Mouse (Mus musculus): ENCODE measurements at regions not wholly inside any gene's neighbourhood (a gene's known extent, or its start where the extent isn't known, plus 50 kb on each side); places are given as distances from the start of the nearest gene placed in this dataset.
A peak's percentile ranks its signal among the peaks of the same experiment; 100 is the strongest.

DNA sequence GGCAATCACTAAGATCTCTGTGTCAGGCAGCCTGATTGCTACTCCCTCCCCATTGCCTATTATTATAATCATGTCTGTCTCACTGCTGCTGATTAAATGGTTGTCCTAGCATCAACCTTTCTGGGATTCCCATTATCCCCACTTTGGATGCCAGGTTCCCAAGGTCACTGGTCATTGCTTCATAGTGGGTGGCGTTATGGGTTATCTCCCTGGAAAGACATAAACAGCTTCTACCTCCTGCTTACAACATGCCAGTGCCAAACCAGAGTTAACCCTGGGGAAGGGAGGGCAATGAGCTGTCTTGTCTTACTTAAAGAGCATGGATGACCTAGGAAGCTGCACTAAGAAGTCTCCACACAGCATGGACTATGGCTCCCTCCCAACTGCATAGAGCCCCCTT lies 136.9 kb downstream of the Uaca start:
- DNase-seq (ENCODE audit: low read depth, low spot score) = no peak
- POLR2A ChIA-PET = no interaction called here
- in situ Hi-C loops (cut with MboI; ENCODE audit: low pct_unique_long_range_greater_than_20kb) = no loop called here
- CTCF ChIA-PET = no interaction called here
- no peaks in the 10 kb centered on the region for H3K27me3 ChIP-seq
- ATAC-seq = no peak
- TF ChIP-seq CTCF (IDR thresholded peaks at IDR 0.05) = no peak

DNA sequence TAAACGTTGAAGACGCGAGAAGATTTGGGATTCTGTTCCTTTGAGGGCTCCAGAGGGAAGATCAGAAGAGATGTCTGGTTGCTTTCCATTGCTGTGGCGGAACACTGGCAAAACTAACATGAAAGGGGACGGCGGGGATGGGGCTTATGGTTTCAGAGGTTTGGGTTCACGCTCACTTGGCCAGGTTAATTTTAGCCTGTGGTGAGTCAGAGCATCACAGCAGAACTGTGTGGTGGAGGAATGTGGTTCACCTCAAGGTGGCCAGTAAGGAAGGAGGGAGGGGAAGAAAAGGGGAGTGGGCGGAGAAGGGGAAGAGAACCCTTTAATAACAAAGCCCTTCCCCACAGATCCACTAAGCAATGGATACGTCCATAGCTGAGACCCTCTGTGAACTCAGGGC lies 142.6 kb downstream of the Uaca start:
- no peak for DNase-seq (ENCODE audit: low read depth, low spot score)
- no peak for ATAC-seq
- no peak for TF ChIP-seq CTCF (IDR thresholded peaks at IDR 0.05)
- in situ Hi-C loops (cut with MboI; ENCODE audit: low pct_unique_long_range_greater_than_20kb) = no loop called here
- CTCF ChIA-PET = interaction anchor here (0.8 to 1.3 kb wide), 2 partner anchors 9 to 40 kb away, joined by 3 read pairs; no protein-coding TSS in a partner anchor
- no peaks in the 10 kb centered on the region for H3K27me3 ChIP-seq
- POLR2A ChIA-PET = no interaction called here

DNA sequence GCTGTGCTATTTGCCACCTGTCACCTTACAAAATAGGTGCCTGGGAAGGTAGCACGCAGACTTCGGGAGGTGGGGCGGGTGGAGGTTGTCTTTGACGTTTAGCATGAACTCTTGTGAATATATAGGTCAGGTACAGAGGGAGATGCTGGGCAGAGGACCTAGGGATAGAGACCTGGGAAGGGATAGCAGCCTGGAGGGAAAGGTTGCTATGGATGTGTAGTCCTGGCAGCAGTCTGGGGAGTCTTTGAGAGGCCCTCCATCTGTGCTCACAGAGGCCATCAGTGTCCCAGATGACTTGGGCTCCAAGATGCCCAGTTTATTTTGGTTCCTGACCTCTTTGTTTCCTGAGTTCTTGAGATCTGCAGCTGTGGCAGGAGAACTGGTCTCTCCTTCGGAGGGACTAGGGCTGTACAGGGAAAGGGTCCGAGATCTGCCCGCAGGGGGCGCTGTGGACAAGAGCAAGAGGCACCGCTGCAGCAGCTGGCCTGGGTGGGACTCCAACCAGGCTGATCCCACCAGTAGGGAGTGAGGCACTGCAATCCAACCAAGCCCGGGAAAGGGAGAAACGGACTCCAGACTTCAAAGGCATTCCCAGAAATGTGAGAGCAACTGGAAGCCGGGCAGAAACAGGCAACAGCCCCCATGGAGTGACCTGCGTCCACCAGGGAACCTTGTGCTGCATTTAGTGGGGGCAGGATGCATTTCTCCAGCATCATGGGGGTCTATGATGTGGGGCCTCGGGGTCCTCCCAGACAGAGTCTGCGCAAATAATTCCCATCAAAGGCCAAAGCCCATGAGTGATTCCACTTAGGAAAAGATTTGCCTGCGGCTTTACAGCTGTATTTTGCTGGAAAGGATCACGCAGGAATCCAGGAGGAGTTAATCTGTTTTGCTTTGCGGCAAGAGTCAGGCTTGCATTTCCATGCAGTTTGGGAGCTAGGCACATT lies 145.8 kb downstream of the Uaca start:
- ATAC-seq (no peak), DNase-seq (ENCODE audit: low read depth, low spot score) (no peak)
- no peaks in the 10 kb centered on the region for H3K27me3 ChIP-seq
- POLR2A ChIA-PET = interaction anchor here (1.1 kb wide), 1 partner anchor 10 kb away, joined by 4 read pairs; no protein-coding TSS in a partner anchor
- TF ChIP-seq CTCF (IDR thresholded peaks at IDR 0.05) = peak; percentile 63
- CTCF ChIA-PET = interaction anchor here (1.7 kb wide), 1 partner anchor 8 kb away, joined by 5 read pairs; no protein-coding TSS in a partner anchor
- in situ Hi-C loops (cut with MboI; ENCODE audit: low pct_unique_long_range_greater_than_20kb) = no loop called here

DNA sequence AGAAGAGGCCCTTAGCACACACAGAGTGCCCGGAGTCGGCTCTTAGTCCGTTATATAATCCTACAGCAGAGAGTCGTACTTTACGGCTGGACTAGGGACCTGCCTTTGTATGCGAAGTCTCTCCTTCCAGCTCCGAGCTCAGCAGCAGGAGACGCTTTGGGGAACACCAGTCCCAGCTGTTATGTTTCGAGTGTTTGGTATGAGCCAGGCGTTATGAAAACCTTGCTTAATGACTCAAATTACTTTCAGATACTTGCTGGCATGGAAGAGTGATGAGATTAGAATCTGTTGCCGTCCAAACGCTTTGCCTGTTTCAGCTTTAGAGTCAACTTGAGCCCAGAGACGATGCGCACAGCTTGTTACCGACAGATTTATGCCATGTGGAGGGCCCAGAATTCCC lies 153.0 kb downstream of the Uaca start:
- in situ Hi-C loops (cut with MboI; ENCODE audit: low pct_unique_long_range_greater_than_20kb) = no loop called here
- ChIA-PET CTCF (interaction anchor here (1.7 kb wide), 1 partner anchor 8 kb away, joined by 5 read pairs; no protein-coding TSS in a partner anchor), POLR2A (no interaction called here)
- ATAC-seq (no peak), DNase-seq (ENCODE audit: low read depth, low spot score) (no peak)
- no peaks in the 10 kb centered on the region for H3K27me3 ChIP-seq
- no peak for TF ChIP-seq CTCF (IDR thresholded peaks at IDR 0.05)

DNA sequence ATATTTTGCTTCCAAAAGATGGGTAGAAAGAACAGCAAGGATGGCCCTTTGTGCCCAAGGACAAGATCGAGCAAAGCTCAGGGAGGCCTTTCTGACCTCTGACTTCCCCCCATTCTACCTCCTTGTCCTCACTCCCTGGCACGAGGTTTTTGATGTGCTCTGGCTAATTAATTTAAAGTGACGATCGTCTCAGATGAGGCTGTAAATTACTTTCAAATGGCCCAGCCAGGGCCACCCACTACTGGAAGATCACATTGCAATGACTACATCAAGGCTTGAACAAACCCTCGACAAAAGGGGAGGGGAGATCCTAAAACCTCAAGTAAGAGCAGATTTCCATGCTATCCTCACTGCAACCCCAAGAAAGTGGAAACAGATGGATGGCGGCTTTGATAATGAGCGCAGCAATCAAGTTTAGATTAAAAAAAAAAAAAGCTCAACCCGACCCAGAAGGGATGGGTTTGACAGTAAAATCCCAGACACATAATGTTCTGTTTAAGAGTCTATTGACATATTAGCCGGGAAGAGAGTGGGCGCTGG lies 154.3 kb downstream of the Uaca start:
- POLR2A ChIA-PET = interaction anchor here (0.5 kb wide), 1 partner anchor 11 kb away, joined by 4 read pairs; no protein-coding TSS in a partner anchor
- DNase-seq (ENCODE audit: low read depth, low spot score) = no peak
- no peak for ATAC-seq
- in situ Hi-C loops (cut with MboI; ENCODE audit: low pct_unique_long_range_greater_than_20kb) = no loop called here
- no peak for TF ChIP-seq CTCF (IDR thresholded peaks at IDR 0.05)
- CTCF ChIA-PET = interaction anchor here (1.7 kb wide), 1 partner anchor 9 kb away, joined by 5 read pairs; no protein-coding TSS in a partner anchor
- H3K27me3 ChIP-seq = no peaks in the 10 kb centered on the region

DNA sequence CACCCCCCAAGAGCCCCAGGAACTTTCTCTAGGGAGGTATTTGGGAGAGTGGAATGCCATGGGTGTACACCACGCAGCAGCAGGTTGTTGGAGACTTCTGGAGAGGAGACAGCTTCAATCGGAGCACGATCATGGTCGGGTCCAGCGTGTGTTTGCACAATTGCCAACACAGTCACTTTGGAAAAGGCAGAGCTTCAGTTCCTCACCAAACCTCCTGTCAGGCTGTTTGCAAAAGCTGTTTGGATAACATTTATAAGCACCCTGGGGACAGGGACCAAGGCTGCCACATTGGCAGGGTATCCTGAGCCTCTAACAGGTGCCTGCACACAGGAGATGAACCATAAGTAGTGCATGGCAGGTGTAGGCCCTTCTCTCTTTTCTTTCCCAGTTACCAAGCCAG lies 155.8 kb downstream of the Uaca start:
- TF ChIP-seq CTCF (IDR thresholded peaks at IDR 0.05) = no peak
- in situ Hi-C loops (cut with MboI; ENCODE audit: low pct_unique_long_range_greater_than_20kb) = no loop called here
- ATAC-seq = no peak
- ChIA-PET CTCF (no interaction called here), POLR2A (interaction anchor here (1.3 kb wide), 1 partner anchor 9 kb away, joined by 4 read pairs; no protein-coding TSS in a partner anchor)
- no peaks in the 10 kb centered on the region for H3K27me3 ChIP-seq
- no peak for DNase-seq (ENCODE audit: low read depth, low spot score)

DNA sequence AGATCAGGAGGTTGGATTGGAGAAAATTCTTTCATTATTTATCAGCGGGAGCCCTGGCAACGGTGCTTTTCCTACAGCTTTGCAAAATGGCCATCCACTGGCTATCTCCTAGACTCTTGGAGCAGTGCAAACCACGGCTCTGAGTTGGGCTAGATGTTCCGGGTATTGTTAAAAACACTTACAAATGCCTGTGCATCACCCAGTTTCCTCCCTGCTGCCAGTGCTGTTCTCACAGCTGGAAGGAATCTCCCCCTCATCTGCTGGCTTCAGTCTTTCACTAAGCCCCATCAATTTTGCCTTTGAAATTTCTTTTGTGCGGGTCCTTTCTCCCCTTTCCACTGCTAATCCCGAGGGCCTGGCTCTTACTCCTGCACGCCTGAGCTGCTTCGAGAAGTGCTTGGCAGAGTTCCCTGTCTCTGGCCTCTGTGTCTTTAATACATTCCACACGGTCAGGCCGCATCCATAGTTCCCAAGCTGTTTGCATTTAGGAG lies 156.8 kb downstream of the Uaca start:
- POLR2A ChIA-PET = interaction anchor here (1.3 kb wide), 1 partner anchor 10 kb away, joined by 4 read pairs; no protein-coding TSS in a partner anchor
- no peak for TF ChIP-seq CTCF (IDR thresholded peaks at IDR 0.05)
- DNase-seq (ENCODE audit: low read depth, low spot score) (no peak), ATAC-seq (peak; percentile 17)
- no peaks in the 10 kb centered on the region for H3K27me3 ChIP-seq
- in situ Hi-C loops (cut with MboI; ENCODE audit: low pct_unique_long_range_greater_than_20kb) = no loop called here
- CTCF ChIA-PET = no interaction called here

DNA sequence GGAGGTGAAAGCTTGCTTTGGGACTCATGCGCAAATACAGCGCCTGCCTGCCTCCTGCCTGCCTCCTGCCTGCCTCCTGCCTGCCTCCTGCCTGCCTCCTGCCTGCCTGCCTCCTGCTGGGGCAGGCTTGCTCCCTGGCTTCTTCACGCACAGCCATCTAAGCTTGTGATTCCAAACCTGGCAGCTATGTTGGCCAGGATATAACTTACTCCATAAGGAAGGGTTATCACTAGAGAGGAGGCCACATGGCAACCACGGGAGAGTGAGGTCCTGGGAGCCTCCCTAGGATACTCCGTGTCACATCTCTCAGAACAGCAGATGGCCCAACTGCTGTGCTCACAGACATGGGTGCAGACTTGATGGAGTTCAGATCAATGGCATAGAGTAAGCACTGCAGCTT lies 163.1 kb downstream of the Uaca start:
- no peak for ATAC-seq
- no peak for TF ChIP-seq CTCF (IDR thresholded peaks at IDR 0.05)

DNA sequence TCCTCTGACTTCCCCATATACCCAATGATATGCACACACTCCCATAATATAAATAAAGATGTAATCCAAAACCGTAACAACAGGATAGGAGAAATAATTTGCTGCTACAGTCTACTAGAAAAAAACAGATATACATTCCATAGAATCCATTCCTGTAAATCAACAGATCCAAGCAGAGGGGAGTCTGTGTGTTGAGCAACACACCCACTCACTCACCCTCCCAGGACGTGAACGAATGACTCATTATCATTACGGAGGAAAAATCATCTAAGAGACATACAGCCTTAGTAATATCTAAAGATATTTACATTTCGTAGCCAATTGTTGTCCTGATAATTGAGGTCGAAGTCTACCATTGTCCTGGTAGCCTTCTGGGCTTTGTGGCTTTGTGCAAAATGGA lies 165.2 kb downstream of the Uaca start:
- no peaks in the 10 kb centered on the region for H3K27me3 ChIP-seq
- POLR2A ChIA-PET = no interaction called here
- no peak for TF ChIP-seq CTCF (IDR thresholded peaks at IDR 0.05)
- CTCF ChIA-PET = interaction anchor here (0.7 kb wide), 1 partner anchor 22 kb away, joined by 3 read pairs; no protein-coding TSS in a partner anchor
- in situ Hi-C loops (cut with MboI; ENCODE audit: low pct_unique_long_range_greater_than_20kb) = no loop called here
- no peak for DNase-seq (ENCODE audit: low read depth, low spot score)
- no peak for ATAC-seq

More for the DNA sequence above, 163.1 kb downstream of the Uaca start:
- in situ Hi-C loops (cut with MboI; ENCODE audit: low pct_unique_long_range_greater_than_20kb) = no loop called here
- CTCF ChIA-PET = no interaction called here
- H3K27me3 ChIP-seq = no peaks in the 10 kb centered on the region
- POLR2A ChIA-PET = no interaction called here
- DNase-seq (ENCODE audit: low read depth, low spot score) = no peak

DNA sequence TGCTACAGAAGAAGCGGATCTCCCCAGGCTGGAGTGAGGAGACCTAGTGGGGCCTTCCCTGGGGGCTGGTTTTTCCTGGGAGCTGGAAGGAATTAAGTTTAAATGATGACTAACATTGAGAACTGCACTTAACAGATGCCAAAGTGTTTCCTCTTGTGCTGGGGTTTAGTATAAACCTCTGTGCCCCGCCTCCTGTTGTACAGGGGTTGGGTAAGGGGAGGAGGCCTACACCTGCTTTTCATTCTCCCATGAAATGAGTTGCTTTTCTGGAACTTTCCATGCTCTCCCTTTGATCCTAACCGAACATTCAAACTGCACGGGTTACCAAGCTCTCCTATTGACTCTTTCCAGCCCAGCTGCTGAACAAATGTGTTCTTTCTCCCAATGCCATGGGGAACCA lies 167.7 kb downstream of the Uaca start:
- DNase-seq (ENCODE audit: low read depth, low spot score) (no peak), ATAC-seq (no peak)
- no peaks in the 10 kb centered on the region for H3K27me3 ChIP-seq
- ChIA-PET POLR2A (no interaction called here), CTCF (no interaction called here)
- in situ Hi-C loops (cut with MboI; ENCODE audit: low pct_unique_long_range_greater_than_20kb) = no loop called here
- TF ChIP-seq CTCF (IDR thresholded peaks at IDR 0.05) = no peak

DNA sequence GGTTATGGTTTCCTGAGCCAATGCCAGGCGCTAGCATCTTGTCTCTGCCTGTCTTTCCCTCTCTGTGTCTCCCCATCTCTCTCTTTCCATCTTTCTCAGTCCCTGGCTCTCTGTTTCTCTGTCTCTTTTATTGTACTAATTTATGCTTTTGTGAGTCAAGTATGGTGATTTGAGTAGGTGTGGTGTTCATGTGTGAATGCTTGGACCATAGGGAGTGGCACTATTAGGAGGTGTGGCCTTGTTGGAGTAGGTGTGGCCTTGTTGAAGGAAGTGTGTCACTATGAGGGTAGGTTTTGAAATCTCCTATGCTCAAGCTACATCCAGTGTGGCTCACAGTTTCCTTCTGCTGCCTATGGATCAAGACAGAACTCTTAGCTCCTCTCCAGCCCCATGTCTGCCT lies 171.3 kb downstream of the Uaca start:
- DNase-seq (ENCODE audit: low read depth, low spot score) = no peak
- in situ Hi-C loops (cut with MboI; ENCODE audit: low pct_unique_long_range_greater_than_20kb) = no loop called here
- POLR2A ChIA-PET = no interaction called here
- ATAC-seq = no peak
- TF ChIP-seq CTCF (IDR thresholded peaks at IDR 0.05) = no peak
- no peaks in the 10 kb centered on the region for H3K27me3 ChIP-seq
- CTCF ChIA-PET = no interaction called here

All from Patski (cell line).